Mouse (Mus musculus) embryonic facial prominence, embryonic 10.5 days (tissue): ENCODE results near the gene Cabp2. TPM values are rescaled to one million over a fixed set of nuclear protein-coding genes. Genes with fewer than 3 reads are reported as not detected.
"Not testable (repeated sequence)": the region's sequence is repeated elsewhere in the genome, so short reads cannot be mapped to it uniquely, and the experiment has no call there.

Experiments
- DNase-seq: peaks from one replicate; pipeline ENCODE4 v3.0.0-alpha.2; 2017; ENCODE audit warnings: low spot score
- H3K27ac ChIP-seq: fragments of 300-500 bp; sonication (generic); replicated peaks from 2 replicates; pipeline ENCODE4 v1.5.1; 2016; ENCODE audit warnings: mild to moderate bottlenecking
- H3K27me3 ChIP-seq: fragments of 300-500 bp; sonication (generic); replicated peaks from 2 replicates; pipeline ENCODE4 v1.6.1; 2016; ENCODE audit warnings: low read depth, mild to moderate bottlenecking; ENCODE audit not compliant: poor library complexity, severe bottlenecking
- H3K36me3 ChIP-seq: fragments of 300-500 bp; sonication (generic); replicated peaks from 2 replicates; pipeline ENCODE4 v1.6.1; 2016; ENCODE audit warnings: mild to moderate bottlenecking, moderate library complexity
- H3K4me1 ChIP-seq: fragments of 300-500 bp; sonication (generic); 2 replicates; pipeline ENCODE4 v1.6.1; 2016
- H3K4me3 ChIP-seq: fragments of 300-500 bp; sonication (generic); 2 replicates; pipeline ENCODE4 v1.5.1; 2016; ENCODE audit warnings: mild to moderate bottlenecking, moderate library complexity
- H3K9me3 ChIP-seq: fragments of 300-500 bp; sonication (generic); 2 replicates; pipeline ENCODE4 v1.6.1; 2016; ENCODE audit warnings: mild to moderate bottlenecking
- WGBS: fragments of 180-500 bp; shearing (Covaris S2); methylation state at CpG from one replicate; pipeline ENCODE4 v1.1.7; 2016; 5-methylcytosine and 5-hydroxymethylcytosine counted together
- polyA plus RNA-seq: library from polyadenylated mRNA; unstranded; fragments of >200 nt; fragmentation: Nextera tagmentation; extraction: Ambion mirVana; gene quantifications from 2 replicates; pipeline ENCODE4 v1.2.1, GENCODE M21; 2016

The Cabp2 gene
- polyA plus RNA-seq, 1 experiment from 2014 or later = not detected

GRCm38 (mm10) chr19:4122411-4123370 lies 41.3 kb downstream of the Cabp2 start:
- no peak for DNase-seq
- Histone ChIP-seq H3K27ac (no peak overlapping the region), H3K4me3 (no peak overlapping the region), H3K27me3 (no peaks in the 10 kb centered on the region), H3K36me3 (peaks cover 15% of the 10 kb centered on the region), H3K4me1 (peaks cover 42% of the 10 kb centered on the region), H3K9me3 (no peaks in the 10 kb centered on the region)
- 84% methylated on average over 7 of the region's 7 CpGs for WGBS

GRCm38 (mm10) chr19:4124432-4124831 lies 43.1 kb downstream of the Cabp2 start:
- no peak for DNase-seq
- H3K27me3 ChIP-seq = no peaks in the 10 kb centered on the region
- H3K4me1 ChIP-seq = peaks cover 43% of the 10 kb centered on the region
- 77% methylated on average over 4 of the region's 4 CpGs for WGBS
- H3K36me3 ChIP-seq = peaks cover 22% of the 10 kb centered on the region
- H3K4me3 ChIP-seq = no peak overlapping the region
- no peak overlapping the region for H3K27ac ChIP-seq
- H3K9me3 ChIP-seq = no peaks in the 10 kb centered on the region

DNA sequence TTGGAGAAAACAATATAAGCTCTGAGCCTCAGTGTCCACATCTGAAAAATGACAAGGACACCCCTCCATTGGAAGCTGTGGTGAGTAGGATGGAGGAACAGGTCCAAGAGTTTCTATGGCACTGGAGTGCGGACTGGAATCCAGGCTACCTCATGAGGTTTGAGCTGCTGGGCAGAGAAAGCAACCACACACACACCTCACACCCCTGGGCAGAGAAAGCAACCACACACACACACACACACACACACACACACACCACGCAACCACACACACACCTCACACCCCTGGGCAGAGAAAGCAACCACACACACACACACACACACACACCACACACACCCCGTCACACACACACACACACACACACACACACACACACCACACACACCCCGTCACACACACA lies 43.9 kb downstream of the Cabp2 start:
- not testable (repeated sequence) for H3K27me3 ChIP-seq, H3K9me3 ChIP-seq
- H3K36me3 ChIP-seq = peaks cover 30% of the 10 kb centered on the region
- WGBS = 20% methylated on average over 4 of the region's 4 CpGs
- peak overlapping the region; percentile 74 for H3K4me3 ChIP-seq
- peak; percentile 17 for DNase-seq
- H3K4me1 ChIP-seq = peaks cover 39% of the 10 kb centered on the region
- peak overlapping the region; percentile 86 for H3K27ac ChIP-seq

- Histone ChIP-seq H3K4me1 (peaks cover 32% of the 10 kb centered on the region), H3K27me3 (no peaks in the 10 kb centered on the region), H3K27ac (peak within 1 kb of the TSS; percentile 86), H3K4me3 (peak within 1 kb of the TSS; percentile 74), H3K9me3 (no peaks in the 10 kb centered on the region), H3K36me3 (peaks cover 38% of the 10 kb centered on the region)
- DNase-seq = peak; percentile 99
- 1% methylated on average over 64 of the region's 64 CpGs for WGBS
These were observed 44.6 kb downstream of the Cabp2 start, which contains the start of gene Aip for GRCm38 (mm10) chr19:4125741-4126696. Gene Aip (minus strand): TSS chr19:4125858.

GRCm38 (mm10) chr19:4126759-4127495 lies 45.5 kb downstream of the Cabp2 start:
- peak overlapping the region; percentile 74 for H3K4me3 ChIP-seq
- 62% methylated on average over 7 of the region's 7 CpGs for WGBS
- no peaks in the 10 kb centered on the region for H3K27me3 ChIP-seq
- H3K36me3 ChIP-seq = peaks cover 47% of the 10 kb centered on the region
- H3K9me3 ChIP-seq = no peaks in the 10 kb centered on the region
- peak; percentile 22 for DNase-seq
- peak overlapping the region; percentile 86; the same call in 1 of the 2 replicates for H3K27ac ChIP-seq
- peaks cover 31% of the 10 kb centered on the region for H3K4me1 ChIP-seq

DNA sequence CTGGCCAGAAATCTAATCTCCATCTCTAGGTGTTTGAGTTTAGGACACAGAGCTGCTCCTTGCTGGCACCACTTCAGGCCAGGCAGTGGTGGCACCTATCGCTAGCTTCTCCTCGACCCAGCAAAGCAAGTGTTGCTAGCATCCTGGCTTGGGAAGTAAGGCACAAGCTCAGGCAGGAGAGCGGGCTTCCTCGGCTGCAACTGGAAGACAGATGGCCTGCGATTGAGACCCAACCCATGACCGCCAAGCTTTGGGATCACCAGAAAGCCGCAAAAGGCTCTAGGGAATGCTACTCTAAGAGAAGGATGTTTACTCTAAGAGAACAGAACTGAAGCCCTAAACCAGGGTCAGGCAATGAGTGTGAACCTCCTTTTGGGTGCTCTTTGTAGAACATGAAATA lies 48.1 kb downstream of the Cabp2 start:
- Histone ChIP-seq H3K27ac (no peak overlapping the region), H3K4me3 (no peak overlapping the region), H3K36me3 (peaks cover 65% of the 10 kb centered on the region), H3K27me3 (no peaks in the 10 kb centered on the region), H3K4me1 (peaks cover 28% of the 10 kb centered on the region), H3K9me3 (no peaks in the 10 kb centered on the region)
- 93% methylated on average over 7 of the region's 7 CpGs for WGBS
- DNase-seq = no peak

- Histone ChIP-seq H3K27me3 (no peaks in the 10 kb centered on the region), H3K4me1 (peaks cover 22% of the 10 kb centered on the region), H3K27ac (no peak overlapping the region), H3K4me3 (no peak overlapping the region), H3K36me3 (peaks cover 65% of the 10 kb centered on the region), H3K9me3 (no peaks in the 10 kb centered on the region)
- no peak for DNase-seq
- WGBS = 91% methylated on average over 4 of the region's 4 CpGs
These were observed 48.7 kb downstream of the Cabp2 start for GRCm38 (mm10) chr19:4130106-4130505.

DNA sequence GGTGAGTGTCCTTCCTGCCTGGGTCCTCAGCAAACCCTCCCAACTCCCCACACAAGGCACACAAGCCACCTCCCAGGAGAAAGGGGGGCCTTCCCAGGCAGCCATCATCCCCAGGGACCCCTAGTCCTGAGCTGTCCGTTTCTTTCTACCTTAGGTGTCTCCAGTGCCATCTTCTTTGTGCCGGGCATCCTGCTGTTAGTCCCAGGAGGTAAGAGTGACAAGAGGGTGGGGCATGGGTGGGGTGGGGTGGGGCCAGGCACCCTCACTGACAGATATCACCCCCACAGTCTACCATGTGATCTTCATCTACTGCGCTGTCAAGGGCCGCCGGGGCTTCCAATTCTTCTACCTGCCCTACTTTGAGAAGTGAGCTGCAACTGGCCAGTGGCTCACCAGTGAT lies 49.7 kb downstream of the Cabp2 start:
- Histone ChIP-seq H3K9me3 (no peaks in the 10 kb centered on the region), H3K4me3 (no peak overlapping the region), H3K27me3 (no peaks in the 10 kb centered on the region), H3K4me1 (peaks cover 16% of the 10 kb centered on the region), H3K27ac (no peak overlapping the region), H3K36me3 (peaks cover 65% of the 10 kb centered on the region)
- 91% methylated on average over 5 of the region's 5 CpGs for WGBS
- no peak for DNase-seq

- Histone ChIP-seq H3K27ac (no peak overlapping the region), H3K4me3 (no peak overlapping the region), H3K4me1 (peaks cover 9% of the 10 kb centered on the region), H3K9me3 (no peaks in the 10 kb centered on the region), H3K36me3 (peaks cover 65% of the 10 kb centered on the region), H3K27me3 (no peaks in the 10 kb centered on the region)
- no peak for DNase-seq
- 95% methylated on average over 2 of the region's 2 CpGs for WGBS
These were observed 50.4 kb downstream of the Cabp2 start for GRCm38 (mm10) chr19:4131768-4132167.

GRCm38 (mm10) chr19:4134354-4134753 lies 53.0 kb downstream of the Cabp2 start:
- H3K27ac ChIP-seq = no peak overlapping the region
- H3K4me3 ChIP-seq = no peak overlapping the region
- 91% methylated on average over 4 of the region's 4 CpGs for WGBS
- H3K27me3 ChIP-seq = 0 out of 2 replicates have a peak, but pooled peaks cover 3% of the 10 kb centered on the region
- H3K9me3 ChIP-seq = no peaks in the 10 kb centered on the region
- peaks cover 4% of the 10 kb centered on the region for H3K4me1 ChIP-seq
- peaks cover 44% of the 10 kb centered on the region for H3K36me3 ChIP-seq
- no peak for DNase-seq

DNA sequence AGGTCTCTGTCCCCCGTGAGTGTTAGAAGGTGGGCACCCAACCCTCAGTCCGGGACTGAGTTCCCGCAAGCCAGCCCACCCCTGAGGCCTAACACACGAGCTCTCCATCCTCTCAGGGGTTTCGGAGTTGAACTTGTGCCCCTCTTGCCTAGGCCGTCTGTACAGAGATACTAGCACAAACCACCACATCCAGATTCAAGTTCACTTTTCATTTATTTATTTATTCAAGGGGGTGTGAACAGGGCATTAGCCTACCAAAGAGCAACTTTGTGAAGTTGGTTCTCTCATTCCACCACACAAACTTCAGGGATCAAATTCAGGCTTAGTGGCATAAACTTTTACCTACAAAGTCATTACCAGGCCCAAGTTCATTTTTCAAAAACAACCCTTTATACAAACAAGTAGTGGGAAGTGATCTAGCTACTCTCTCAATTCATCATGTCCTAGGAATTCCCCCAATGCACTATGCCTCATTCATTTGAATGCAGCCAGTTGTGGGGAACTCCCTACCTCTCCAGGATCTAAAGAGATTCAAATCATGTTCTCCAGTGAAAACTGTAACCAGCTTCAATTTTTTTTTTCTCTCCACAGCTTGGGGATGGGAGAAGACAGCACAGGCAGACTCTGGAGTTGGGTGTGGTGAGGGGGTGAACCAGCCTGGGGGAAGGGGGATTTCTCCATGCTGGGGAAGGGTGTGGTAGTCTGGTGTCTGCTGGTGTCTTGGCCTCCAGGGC lies 54.0 kb downstream of the Cabp2 start:
- not testable (repeated sequence) for DNase-seq, H3K4me3 ChIP-seq, H3K4me1 ChIP-seq, H3K27me3 ChIP-seq, H3K9me3 ChIP-seq, H3K27ac ChIP-seq
- H3K36me3 ChIP-seq = peaks cover 34% of the 10 kb centered on the region
- WGBS = 84% methylated on average over 6 of the region's 6 CpGs
